Mouse (Mus musculus) lung, embryonic 14.5 days (tissue): Measurements from ENCODE around the gene Snx29. TPM values are rescaled to one million over a fixed set of nuclear protein-coding genes. Genes with fewer than 3 reads are reported as not detected.

Experiments used
- ATAC-seq: fragments of 200-750 bp; cut with Nextera tagmentation; 2 replicates; pipeline ENCODE4 v1.8.0; 2017; ENCODE audit warnings: mild to moderate bottlenecking, moderate TSS enrichment, moderate library complexity; ENCODE audit not compliant: insufficient read depth
- DNase-seq: peaks from one replicate; pipeline ENCODE4 v3.0.0-alpha.2; 2015
- H3K27ac ChIP-seq: fragments of 300-500 bp; sonication (generic); 2 replicates; pipeline ENCODE4 v1.5.1; 2014; ENCODE audit warnings: low read depth, mild to moderate bottlenecking, moderate library complexity
- H3K27me3 ChIP-seq: fragments of 300-500 bp; sonication (generic); 2 replicates; pipeline ENCODE4 v1.6.1; 2014; ENCODE audit warnings: low read length, control low read depth; ENCODE audit not compliant: insufficient read depth
- H3K36me3 ChIP-seq: fragments of 300-500 bp; sonication (generic); 2 replicates; pipeline ENCODE4 v1.6.1; 2014; ENCODE audit warnings: control low read depth; ENCODE audit not compliant: insufficient read depth
- H3K4me1 ChIP-seq: fragments of 300-500 bp; sonication (generic); 2 replicates; pipeline ENCODE4 v1.6.1; 2014; ENCODE audit warnings: antibody characterized with exemption, control low read depth; ENCODE audit not compliant: insufficient read depth
- H3K4me2 ChIP-seq: fragments of 300-500 bp; sonication (generic); 2 replicates; pipeline ENCODE4 v1.6.1; 2014; ENCODE audit warnings: mild to moderate bottlenecking
- H3K4me3 ChIP-seq: fragments of 300-500 bp; sonication (generic); 2 replicates; pipeline ENCODE4 v1.5.1; 2014; ENCODE audit warnings: low read depth, low read length
- H3K9ac ChIP-seq: fragments of 300-500 bp; sonication (generic); 2 replicates; pipeline ENCODE4 v1.6.1; 2014
- H3K9me3 ChIP-seq: fragments of 300-500 bp; sonication (generic); 2 replicates; pipeline ENCODE4 v1.6.1; 2016; ENCODE audit warnings: low read depth, low read length, control low read depth
- CTCF ChIP-seq: IDR thresholded peaks from 2 replicates; pipeline ENCODE4 v1.5.1; 2016; ENCODE audit warnings: antibody characterized with exemption, low read depth
- WGBS: fragments of 180-500 bp; shearing (Covaris S2); extraction: QIAGEN DNeasy Blood & Tissue Kit; methylation state at CpG from one replicate; pipeline ENCODE4 v1.1.7; 2014; 5-methylcytosine and 5-hydroxymethylcytosine counted together
- polyA plus RNA-seq: library from polyadenylated mRNA; unstranded; fragments of >200 nt; fragmentation: Nextera tagmentation; extraction: Ambion mirVana; gene quantifications from 2 replicates; pipeline ENCODE4 v1.2.1, GENCODE M21; 2014

Snx29 gene
- polyA plus RNA-seq, 1 experiment from 2014 or later, result 10.3 TPM

GRCm38 (mm10) chr16:11408726-11409125 lies 86.0 kb downstream of the Snx29 start:
- ATAC-seq (no peak), DNase-seq (no peak)
- Histone ChIP-seq H3K4me1 (no peaks in the 10 kb centered on the region), H3K27ac (no peak overlapping the region), H3K9ac (no peak overlapping the region), H3K4me2 (no peak overlapping the region), H3K4me3 (no peak overlapping the region), H3K9me3 (no peaks in the 10 kb centered on the region), H3K27me3 (no peaks in the 10 kb centered on the region), H3K36me3 (peaks cover 2% of the 10 kb centered on the region; the same call in 1 of the 2 replicates)
- WGBS, result 79% methylated on average over 4 of the region's 4 CpGs
- no peak for TF ChIP-seq CTCF

GRCm38 (mm10) chr16:11414631-11415030 lies 91.9 kb downstream of the Snx29 start:
- Histone ChIP-seq H3K4me1 (no peaks in the 10 kb centered on the region), H3K4me3 (no peak overlapping the region), H3K9ac (no peak overlapping the region), H3K36me3 (no peaks in the 10 kb centered on the region; the same call in 1 of the 2 replicates), H3K9me3 (no peaks in the 10 kb centered on the region), H3K4me2 (no peak overlapping the region), H3K27me3 (no peaks in the 10 kb centered on the region), H3K27ac (no peak overlapping the region)
- 76% methylated on average over 2 of the region's 2 CpGs for WGBS
- TF ChIP-seq CTCF, result no peak
- DNase-seq, result no peak
- ATAC-seq, result no peak

- no peaks in the 10 kb centered on the region for H3K9me3 ChIP-seq
- no peaks in the 10 kb centered on the region for H3K4me1 ChIP-seq
- 0 out of 2 replicates have a peak, but pooled peaks cover 2% of the 10 kb centered on the region for H3K36me3 ChIP-seq
- peak; percentile 95 for TF ChIP-seq CTCF
- WGBS, result 15% methylated on average over 7 of the region's 7 CpGs
- DNase-seq (peak; percentile 89), ATAC-seq (peak; percentile 70; the same call in 1 of the 2 replicates)
- H3K27me3 ChIP-seq, result no peaks in the 10 kb centered on the region
- H3K4me2 ChIP-seq, result no peak overlapping the region
- no peak overlapping the region for H3K9ac ChIP-seq
- H3K27ac ChIP-seq, result no peak overlapping the region
- no peak overlapping the region for H3K4me3 ChIP-seq
These were observed 95.5 kb downstream of the Snx29 start for GRCm38 (mm10) chr16:11418183-11418588.

- 77% methylated on average over 12 of the region's 12 CpGs for WGBS
- H3K9me3 ChIP-seq, result no peaks in the 10 kb centered on the region
- DNase-seq (no peak), ATAC-seq (no peak)
- H3K4me2 ChIP-seq, result no peak overlapping the region
- H3K4me3 ChIP-seq, result no peak overlapping the region
- H3K27ac ChIP-seq, result no peak overlapping the region
- H3K27me3 ChIP-seq, result no peaks in the 10 kb centered on the region
- TF ChIP-seq CTCF, result no peak
- H3K36me3 ChIP-seq, result 0 out of 2 replicates have a peak, but pooled peaks cover 2% of the 10 kb centered on the region
- no peak overlapping the region for H3K9ac ChIP-seq
- H3K4me1 ChIP-seq, result no peaks in the 10 kb centered on the region
These were observed 97.8 kb downstream of the Snx29 start for GRCm38 (mm10) chr16:11420311-11421080.

GRCm38 (mm10) chr16:11422165-11422564 lies 99.5 kb downstream of the Snx29 start:
- Histone ChIP-seq H3K36me3 (0 out of 2 replicates have a peak, but pooled peaks cover 2% of the 10 kb centered on the region), H3K27ac (no peak overlapping the region), H3K4me2 (no peak overlapping the region), H3K4me3 (no peak overlapping the region), H3K4me1 (no peaks in the 10 kb centered on the region), H3K9me3 (no peaks in the 10 kb centered on the region), H3K9ac (no peak overlapping the region), H3K27me3 (no peaks in the 10 kb centered on the region)
- 76% methylated on average over 1 of the region's 1 CpGs for WGBS
- DNase-seq (no peak), ATAC-seq (no peak)
- TF ChIP-seq CTCF, result no peak

- ATAC-seq (no peak), DNase-seq (no peak)
- no peak overlapping the region for H3K4me2 ChIP-seq
- TF ChIP-seq CTCF, result peak; percentile 31; the same call in 1 of the 2 replicates
- H3K27ac ChIP-seq, result no peak overlapping the region
- no peak overlapping the region for H3K4me3 ChIP-seq
- H3K27me3 ChIP-seq, result no peaks in the 10 kb centered on the region
- WGBS, result 88% methylated on average over 2 of the region's 2 CpGs
- H3K4me1 ChIP-seq, result no peaks in the 10 kb centered on the region
- no peaks in the 10 kb centered on the region for H3K9me3 ChIP-seq
- H3K9ac ChIP-seq, result no peak overlapping the region
- 0 out of 2 replicates have a peak, but pooled peaks cover 2% of the 10 kb centered on the region for H3K36me3 ChIP-seq
These were observed 100.3 kb downstream of the Snx29 start for GRCm38 (mm10) chr16:11422889-11423610.
